Mouse (Mus musculus): ENCODE results near the gene Plekhg3.

Plekhg3 gene

DNA sequence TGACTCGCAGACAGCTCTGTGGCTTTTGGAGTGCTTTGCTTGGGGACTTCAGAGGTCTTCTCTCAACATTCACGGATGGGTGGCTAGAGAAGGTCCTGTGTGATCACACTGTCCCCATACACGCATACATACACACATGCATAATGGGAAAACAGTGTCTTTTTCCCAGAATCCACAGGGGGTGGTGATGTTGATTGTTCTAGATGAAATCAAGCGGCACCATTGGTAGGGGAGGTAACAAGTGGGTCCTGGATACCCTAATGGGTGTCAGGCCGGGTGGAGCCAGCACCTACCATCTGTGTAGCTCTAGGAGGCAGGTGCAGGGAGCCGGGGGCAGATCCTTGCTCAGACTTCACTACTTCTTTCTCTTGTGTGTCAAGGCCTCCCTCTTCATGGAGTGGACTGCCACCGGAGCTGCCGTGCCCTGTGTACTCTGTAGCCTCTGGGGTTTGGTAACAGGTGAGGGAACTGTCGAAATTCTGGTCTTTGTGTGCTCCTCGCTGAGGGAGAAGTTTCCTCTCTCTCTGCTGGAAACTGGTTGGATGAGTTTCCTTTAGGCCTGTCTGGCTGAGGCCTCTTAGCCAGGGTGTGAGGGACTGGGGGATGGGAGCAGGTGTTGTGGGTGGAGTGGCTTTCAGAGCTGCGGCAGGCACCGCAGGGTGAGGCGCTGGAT, 16.9 kb downstream of the Plekhg3 start:
- no peak for ATAC-seq (ENCODE audit: insufficient number of reproducible peaks, low FRiP score, low TSS enrichment)

DNA sequence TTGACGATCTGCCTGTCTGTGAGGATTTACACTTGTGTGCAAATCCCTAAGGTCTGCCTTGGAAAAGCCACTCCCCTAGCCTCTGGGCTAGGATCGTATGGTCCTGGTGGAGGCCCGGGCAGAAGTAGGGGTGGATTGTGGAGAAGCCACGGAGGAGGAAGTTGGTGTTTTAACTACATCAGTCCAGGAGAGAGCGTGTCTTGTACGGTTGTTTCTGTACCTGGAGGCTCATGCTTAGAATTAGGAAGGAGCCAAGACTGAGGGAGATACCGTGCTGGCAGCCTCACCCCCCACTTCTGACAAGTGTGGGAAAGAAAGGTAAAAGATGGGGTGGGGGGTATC, 17.4 kb downstream of the Plekhg3 start:
- ATAC-seq (ENCODE audit: insufficient number of reproducible peaks, low FRiP score, low TSS enrichment) = no peak

DNA sequence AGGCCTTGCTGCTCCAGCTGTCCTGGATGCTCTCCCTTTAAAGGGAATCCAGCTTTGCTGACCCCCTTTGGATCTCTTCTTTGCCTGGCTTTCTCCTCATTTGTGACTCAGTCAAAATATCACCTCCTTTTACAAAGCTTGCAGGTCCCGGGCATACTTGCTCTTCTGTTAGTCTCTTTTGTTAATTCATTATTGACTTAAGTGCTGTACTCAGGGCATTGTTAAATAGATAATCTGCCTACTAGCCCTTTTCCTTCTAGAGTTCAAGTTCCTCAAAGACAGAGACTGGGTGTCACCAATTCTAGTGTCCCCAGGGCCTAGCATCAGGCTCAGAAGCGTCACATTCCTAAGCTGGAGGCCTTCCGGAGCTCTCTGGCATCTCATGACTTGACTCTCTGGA, 18.5 kb downstream of the Plekhg3 start:
- no peak for ATAC-seq (ENCODE audit: insufficient number of reproducible peaks, low FRiP score, low TSS enrichment)

DNA sequence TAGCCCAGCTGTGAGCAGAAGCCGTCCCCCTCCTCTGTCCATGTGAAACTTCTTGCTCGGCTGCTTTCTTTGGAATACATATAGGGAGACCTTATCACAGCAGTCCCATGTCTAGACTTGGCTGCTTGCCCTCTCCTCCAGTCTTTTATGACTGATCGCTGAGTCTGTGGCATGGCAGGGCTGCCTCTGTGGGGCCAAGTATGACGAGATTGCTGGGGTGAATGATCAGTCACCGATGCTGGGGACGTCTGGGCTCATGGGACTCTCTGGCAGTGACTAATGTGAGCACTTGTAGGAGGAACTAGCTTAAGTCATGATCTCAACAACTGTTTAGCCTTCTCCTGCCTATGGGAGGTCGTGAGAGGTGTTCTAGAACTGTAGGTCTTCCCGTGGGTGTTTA, 21.6 kb downstream of the Plekhg3 start:
- ATAC-seq (ENCODE audit: insufficient number of reproducible peaks, low FRiP score, low TSS enrichment) = no peak

DNA sequence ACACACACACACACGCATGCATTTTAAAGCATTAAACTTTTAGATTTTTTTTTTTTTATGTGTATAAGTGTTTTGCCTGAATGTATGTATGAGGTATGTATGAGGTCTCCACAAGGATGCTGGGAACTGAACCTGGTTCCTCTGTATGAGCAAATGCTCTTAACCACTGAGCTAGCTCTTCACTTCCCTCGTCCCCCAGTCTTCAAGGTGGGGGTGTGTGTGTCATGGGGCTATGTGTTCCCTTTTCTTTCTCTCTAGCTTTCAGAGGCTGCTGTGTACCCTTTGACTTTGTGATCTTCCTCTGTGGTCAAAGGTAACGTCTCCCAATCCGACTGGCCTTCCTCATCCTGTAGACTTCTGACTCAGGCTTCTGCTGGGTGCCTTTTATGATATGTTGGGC, 22.3 kb downstream of the Plekhg3 start:
- no peak for ATAC-seq (ENCODE audit: insufficient number of reproducible peaks, low FRiP score, low TSS enrichment)

DNA sequence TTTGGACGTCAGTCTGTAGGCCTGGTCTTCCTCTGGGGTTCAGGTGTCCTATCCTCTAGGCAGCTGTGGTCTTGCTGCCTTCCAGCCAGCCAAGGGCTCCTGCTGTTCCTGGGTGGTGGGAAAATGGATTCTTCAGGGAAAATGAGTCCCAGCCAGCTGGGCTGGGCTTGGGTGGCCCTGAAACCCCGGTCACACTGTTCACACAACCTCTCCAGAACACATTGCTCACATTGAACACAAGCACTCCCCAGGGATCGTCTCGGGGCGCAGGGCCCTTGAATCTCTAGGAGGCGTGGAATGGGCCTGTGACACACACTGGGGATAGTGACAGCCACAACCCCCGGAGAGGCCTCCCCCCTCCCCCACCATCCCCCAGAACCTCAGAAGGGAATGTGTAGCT, 23.2 kb downstream of the Plekhg3 start:
- no peak for ATAC-seq (ENCODE audit: insufficient number of reproducible peaks, low FRiP score, low TSS enrichment)

DNA sequence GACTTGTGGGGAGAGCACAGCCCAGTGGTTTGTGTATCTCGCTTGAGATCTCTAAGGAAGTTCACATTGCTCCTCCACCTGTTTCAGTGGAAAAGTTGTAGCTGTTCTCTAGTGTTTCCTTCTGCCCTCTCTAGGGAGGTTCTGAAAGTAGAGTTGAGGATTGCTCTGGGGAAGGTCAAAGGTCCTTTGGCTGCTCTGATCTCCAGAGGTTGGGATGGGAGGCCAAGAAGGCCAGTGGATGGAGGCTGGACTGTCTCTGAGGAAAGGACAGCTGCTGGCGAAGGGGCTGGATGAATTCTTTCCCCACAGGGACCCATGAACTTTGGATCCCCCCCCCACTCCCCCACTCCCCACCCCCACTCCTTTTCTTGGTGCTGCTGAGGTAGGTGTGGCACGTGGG, 23.7 kb downstream of the Plekhg3 start:
- no peak for ATAC-seq (ENCODE audit: insufficient number of reproducible peaks, low FRiP score, low TSS enrichment)

DNA sequence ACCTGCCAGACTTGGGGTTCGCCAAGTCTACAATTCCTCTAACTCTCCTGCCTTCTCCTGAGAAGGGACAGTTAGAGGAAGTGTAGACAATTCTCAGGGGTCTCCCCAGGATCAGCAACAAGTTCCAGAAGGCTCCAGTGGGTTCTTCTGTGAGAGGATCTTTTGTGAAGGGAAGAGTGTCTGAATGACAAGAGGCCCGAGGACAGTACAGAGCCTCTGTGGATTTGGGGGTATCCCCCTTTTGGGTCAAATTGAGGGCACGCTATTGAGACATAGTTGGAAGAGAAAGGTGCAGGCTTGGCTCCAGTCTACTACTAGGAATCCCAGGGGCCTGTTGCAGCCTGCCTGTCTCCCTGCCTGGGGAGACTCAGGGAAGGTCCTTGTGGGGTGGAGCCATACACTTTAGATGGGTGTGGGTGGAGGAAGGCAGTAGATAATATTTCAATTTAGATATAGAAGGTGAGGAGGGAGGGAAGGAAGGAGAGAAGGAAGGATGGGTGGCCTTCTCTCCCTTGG, 24.2 kb downstream of the Plekhg3 start:
- ATAC-seq (ENCODE audit: insufficient number of reproducible peaks, low FRiP score, low TSS enrichment) = no peak

DNA sequence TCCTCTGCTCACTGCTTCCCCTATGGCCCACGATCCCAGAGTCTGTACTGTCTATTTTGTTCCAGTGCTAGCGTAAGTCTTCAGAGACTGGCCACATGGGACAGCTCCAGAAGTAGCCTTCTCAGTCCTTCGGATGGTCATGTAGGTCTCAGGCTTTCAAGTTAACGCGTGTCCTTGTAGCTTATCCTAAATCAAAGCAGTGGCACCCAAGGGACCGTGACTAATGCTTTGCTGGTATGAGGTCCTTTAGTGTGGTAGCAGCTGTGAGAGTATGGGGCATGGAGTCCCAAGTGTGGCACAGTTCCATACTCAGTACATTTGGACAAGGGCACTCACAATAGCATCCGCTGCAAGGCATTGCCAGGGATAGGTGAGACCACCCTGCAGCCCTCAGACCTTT, 25.5 kb downstream of the Plekhg3 start:
- no peak for ATAC-seq (ENCODE audit: insufficient number of reproducible peaks, low FRiP score, low TSS enrichment)

DNA sequence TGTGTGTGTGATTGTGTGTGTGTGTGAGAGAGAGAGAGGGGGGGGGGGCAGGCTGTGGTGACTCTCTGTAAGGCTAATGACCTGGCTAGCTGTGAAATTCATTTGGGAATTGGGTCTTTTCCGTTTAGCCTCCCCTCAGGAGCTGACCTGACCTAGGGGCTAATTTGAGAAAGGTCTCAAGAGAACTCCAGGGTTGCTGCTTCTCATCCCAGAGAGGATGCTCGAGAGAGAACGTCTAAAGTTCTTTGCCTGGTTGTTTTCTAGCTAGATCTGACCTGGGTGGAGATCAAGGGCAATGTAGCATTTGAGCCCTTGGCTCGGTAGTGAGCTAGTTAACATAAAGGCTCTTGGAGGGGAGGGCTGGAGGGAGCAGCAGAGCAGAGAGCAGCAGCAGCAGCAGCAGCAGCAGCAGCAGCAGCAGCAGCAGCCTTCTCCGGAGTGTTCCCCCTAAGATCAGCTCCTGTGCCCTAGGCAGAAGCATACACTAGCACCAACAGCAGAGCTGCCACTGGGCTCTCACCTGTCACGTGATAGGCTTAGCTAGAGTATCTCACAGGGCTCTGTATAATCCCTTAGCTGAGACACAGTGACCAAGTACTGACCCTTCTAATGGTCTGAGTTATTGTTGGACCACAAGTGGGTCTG, 26.2 kb downstream of the Plekhg3 start:
- no peak for ATAC-seq (ENCODE audit: insufficient number of reproducible peaks, low FRiP score, low TSS enrichment)

DNA sequence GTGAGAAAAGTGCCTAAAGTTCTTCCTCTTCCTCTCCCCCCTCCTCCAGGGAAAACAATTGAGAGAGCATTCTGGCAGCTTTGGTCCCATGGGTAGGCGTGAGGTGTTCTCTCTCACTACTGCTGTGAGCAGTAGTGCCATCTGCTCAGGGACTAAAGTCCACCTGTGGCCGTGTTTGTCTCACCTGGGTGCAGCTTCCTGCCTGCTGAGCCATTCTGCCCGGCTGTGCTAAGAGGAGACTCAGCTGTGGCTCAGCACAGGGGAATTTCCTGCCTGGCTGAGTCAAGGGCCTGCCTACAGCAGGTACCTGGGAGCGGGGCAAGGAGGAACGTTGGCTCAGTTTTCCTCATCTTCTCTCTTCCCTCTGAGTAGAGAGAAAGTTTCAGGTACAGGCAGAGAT, 27.5 kb downstream of the Plekhg3 start:
- no peak for ATAC-seq (ENCODE audit: insufficient number of reproducible peaks, low FRiP score, low TSS enrichment)

DNA sequence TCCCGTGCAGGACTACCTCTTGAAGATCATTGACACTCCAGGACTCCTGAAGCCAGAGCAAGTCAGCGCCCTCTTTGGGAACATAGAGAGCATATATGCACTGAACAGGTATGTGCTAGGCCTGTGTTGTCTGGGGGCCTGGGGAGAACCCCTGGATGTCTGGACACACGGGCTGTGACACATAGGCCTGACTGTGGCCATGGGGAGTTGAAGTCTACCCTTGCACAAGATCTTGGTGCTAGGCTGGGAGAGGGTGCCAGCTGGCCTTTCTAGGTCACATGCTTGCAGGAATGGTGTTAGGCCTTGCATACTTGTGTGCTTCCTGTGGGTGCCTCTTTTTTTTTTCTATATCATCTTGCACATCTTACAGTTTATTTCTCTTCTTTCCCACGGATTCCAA, 31.5 kb downstream of the Plekhg3 start:
- ATAC-seq (ENCODE audit: insufficient number of reproducible peaks, low FRiP score, low TSS enrichment) = no peak

DNA sequence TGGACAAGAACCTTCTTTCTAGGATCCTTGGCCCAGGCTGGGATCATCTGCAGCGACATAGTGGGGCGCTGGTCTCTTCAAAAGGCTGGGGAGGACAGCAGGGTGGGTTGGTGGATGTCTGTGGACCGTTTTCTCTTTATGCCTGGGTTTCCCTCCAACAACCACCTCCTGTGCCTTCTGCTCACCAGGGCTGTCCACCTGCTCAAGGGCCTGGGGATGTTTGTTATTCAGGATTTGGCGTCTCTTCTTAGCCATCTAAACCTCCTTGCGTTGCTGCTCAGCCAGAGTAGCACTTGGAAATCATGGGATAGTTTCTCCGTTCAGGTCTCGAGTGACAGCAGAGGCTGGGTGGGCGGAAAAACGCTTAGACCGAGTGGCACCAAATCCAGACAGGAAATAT, 35.6 kb downstream of the Plekhg3 start:
- 0 out of 2 replicates have a peak, but pooled peaks have one; percentile 31 for ATAC-seq (ENCODE audit: insufficient number of reproducible peaks, low FRiP score, low TSS enrichment)

DNA sequence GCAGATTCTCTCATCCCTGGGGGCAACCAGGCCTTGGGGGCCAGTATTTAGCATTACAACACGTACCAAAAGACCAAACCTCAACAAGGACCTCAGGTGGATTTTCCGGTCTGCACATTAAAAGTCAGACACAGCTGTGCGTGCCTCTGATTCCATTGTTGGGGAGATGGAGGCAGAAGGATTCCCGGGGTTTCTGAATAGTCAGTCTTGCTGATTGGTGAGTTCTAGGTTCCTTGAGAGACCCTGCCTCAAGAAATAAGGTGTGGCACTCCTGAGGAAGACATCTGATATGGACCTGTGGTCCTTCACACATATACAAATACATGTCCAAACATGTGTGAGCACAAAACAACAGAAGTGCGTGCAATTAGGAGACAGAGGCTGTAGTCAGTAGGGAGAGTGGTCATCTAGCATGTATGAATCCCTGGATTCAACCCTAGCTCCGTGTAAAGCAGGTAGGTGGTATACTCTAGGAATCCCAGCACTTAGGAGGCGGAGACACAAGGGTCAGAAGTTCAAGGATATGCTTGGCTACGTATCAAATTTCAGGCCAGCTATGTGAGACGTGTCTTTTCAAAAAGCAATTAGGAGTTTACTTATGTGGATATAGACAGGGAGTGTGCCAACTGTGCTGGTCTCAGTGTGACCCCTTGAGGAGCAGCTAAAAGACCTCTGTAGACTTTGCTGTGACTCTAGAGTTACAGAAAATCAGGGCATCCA, 39.7 kb downstream of the Plekhg3 start:
- no peak for ATAC-seq (ENCODE audit: insufficient number of reproducible peaks, low FRiP score, low TSS enrichment)

DNA sequence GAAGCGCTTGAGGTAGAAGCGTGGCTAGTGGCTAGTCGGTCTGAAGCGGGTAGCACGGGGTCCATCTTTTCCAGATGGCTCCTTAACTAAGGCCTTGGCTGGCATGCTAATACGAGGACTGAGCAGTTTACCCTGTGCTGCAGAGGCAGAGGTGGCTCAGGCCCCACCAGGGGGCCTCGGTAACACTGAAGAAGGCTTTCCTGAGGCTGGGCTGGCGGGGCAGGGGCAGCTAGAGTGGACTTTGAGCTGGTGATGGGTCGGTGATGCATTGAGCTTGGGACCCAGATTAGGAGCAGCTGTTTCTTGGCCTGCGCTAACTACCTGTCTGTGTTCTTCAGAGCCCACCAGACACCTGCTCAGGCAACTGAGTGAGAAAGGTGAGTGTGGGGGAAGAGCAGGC, 40.6 kb downstream of the Plekhg3 start:
- no peak for ATAC-seq (ENCODE audit: insufficient number of reproducible peaks, low FRiP score, low TSS enrichment)

DNA sequence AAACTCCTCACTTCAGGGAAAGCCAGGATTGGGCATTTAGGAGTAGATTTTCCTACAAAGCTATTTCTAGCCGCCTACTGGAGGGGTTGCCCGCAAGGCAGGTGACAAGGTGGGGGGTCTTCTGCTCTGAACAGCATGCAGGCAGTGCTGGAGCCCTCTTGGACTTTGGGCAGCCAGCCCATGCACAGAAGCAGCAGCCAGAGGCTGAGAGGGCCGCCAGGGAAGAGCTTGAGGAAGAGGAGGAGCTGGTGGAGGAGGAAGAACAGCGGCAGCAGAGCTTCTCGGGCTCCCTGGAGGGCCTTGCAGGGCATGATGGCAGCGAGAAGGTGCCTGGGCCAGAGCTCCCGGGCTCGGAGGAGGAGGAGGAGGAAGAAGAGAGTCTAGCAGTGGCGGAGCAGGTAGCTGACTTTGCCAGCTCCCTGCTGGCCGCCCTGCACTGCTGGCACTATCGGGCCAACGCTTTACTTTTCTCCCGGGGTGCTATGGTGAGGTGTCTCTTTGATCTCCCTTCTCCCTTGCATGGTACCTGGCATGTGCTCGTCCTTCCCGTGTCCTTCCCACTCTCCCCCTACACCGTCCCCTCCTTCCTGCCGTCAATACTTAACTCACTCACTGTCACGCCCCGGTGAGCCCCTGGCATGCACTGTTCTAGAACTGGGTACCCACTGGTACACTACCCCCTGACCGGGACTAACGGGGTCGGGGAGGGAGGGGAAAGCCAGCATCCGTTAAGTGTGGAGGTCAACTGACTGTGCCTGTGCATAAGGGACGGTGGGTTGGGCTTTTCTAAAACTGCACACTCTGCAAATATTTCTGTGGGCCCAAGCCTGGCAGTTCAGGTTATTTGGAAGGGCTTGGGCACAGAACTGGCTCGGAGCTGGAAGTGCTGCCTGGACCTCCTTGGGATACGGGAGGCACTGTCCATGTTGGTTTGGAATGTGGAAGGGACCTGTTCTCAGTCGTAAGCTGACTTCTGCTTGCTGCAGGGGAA, 41.9 kb downstream of the Plekhg3 start:
- no peak for ATAC-seq (ENCODE audit: insufficient number of reproducible peaks, low FRiP score, low TSS enrichment)

DNA sequence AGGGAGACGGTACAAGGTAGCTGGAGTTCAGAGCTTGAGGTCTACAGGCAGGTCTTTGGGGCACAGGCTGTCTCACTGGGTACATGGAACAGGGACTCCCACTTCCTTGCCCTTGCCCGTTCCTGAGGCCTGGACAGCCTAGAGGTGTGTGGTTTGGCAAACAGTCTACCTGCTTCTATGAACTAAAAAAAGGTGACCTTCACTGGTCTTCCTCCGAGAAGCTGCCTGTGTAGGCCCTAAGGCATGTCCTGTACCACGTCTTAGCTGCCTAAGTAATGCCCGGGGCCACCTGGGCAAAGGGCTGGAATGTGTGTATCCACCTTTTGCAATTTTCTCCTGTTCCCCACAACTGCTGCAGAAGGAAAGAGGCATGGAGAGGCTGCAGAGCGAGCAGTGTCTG, 42.7 kb downstream of the Plekhg3 start:
- no peak for ATAC-seq (ENCODE audit: insufficient number of reproducible peaks, low FRiP score, low TSS enrichment)

DNA sequence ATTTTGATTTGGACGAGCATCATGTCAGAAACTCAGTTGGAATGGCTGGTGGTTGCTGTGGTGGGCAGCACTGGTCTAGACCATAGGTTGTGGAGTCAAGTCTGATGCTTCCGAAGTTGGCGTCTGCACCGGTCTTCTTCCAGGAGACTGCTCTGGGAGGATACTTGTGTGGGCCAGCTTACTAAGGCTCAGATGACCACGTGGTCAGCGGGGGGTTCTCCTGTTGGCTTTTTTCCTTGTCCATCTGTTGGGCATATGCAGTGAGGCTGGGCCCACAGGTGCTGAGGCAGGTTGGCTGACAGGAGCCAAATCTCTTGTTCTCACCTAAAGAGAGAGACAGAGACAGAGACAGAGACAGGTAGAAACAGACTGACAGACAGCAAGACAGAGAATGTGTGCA, 44.1 kb downstream of the Plekhg3 start:
- peak; percentile 65 for ATAC-seq (ENCODE audit: insufficient number of reproducible peaks, low FRiP score, low TSS enrichment)

DNA sequence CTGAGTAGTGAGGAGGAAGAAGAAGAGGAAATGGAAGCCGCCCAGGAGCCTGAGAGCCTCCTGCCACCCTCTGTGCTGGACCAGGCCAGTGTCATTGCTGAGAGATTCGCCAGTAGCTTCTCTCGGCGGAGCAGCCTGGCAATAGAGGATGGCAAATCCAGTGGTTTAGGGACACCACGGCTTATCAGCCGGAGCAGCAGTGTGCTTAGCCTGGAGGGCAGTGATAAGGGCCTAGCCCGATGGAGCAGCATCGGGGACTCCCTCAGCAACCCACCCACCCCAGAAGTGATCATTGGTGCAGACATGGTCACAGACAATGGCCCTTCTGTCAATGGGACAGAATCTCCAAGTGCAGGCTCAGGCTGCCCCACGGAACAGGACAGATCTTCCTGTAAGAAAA, 45.4 kb downstream of the Plekhg3 start:
- ATAC-seq (ENCODE audit: insufficient number of reproducible peaks, low FRiP score, low TSS enrichment) = no peak

DNA sequence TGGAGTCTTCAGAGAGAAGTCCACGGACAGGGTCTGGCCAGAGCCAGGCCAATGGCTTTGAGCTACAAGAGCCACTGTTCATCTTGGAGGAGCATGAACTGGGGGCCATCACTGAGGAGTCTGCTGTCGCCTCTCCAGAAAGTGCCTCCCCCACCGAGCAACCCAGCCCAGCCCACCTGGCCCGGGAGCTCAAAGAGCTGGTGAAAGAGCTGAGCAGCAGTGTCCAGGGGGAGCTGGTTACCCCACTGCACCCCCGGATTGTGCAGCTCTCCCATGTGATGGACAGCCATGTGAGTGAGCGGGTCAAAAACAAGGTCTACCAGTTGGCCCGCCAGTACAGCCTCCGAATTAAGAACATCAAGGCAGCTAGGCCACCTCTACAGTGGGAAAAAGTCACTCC, 46.1 kb downstream of the Plekhg3 start:
- no peak for ATAC-seq (ENCODE audit: insufficient number of reproducible peaks, low FRiP score, low TSS enrichment)

DNA sequence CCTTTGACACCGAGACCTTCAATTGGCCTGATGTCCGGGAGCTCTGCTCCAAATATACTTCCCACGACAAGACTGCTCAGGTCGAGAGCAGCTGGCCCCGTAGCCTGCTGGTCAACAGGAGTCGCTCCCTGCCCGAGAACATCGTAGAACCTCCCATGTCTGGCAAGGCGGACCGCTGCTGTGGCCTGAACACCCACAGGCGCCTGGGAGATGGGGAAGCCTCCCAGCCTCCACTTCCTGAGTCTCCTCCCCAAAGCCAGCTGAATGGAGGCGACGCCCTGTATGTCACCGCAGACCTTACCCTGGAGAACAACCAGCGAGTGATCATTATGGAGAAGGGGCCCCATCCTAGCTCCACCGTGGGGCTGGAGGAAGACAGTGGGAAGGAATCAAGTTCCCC, 47.2 kb downstream of the Plekhg3 start:
- ATAC-seq (ENCODE audit: insufficient number of reproducible peaks, low FRiP score, low TSS enrichment) = no peak

All from cerebellum, adult (tissue).